Mouse (Mus musculus): ENCODE data around the gene Ptprs.

DNA sequence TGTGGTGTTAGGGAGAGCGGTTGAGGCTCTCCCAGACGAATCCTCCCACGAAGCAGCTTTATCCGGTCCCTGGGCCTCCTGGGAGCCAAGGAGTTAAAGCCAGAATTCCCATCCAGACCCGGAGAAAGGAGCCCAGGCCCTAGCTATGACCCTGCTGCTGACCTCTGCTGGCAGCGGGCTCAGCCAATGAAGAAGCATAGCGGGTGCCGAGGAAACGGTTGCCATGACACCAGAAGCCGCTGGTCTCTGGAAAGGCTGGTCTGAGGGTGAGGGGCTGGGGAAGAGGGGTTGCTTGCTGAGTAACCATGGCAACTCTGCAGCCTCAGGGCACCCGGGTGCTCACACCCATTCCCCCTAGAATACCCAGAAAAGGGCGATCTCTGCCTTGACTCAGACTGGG, 11.7 kb upstream of the Ptprs start:
- TF ChIP-seq CTCF (IDR thresholded peaks at IDR 0.05; ENCODE audit: extremely low read depth, insufficient read depth, insufficient read length, insufficient replicate concordance) (no peak), POLR2A (IDR thresholded peaks at IDR 0.05; ENCODE audit: low read depth, low read length) (no peak)

Measured in spleen, adult 2 months (tissue).